Mouse (Mus musculus) brain, embryonic 14.5 days (tissue): ENCODE measurements around the gene Robo4. TPM values are rescaled to one million over a fixed set of nuclear protein-coding genes. Genes with fewer than 3 reads are reported as not detected.

Experiments used
- DNase-seq: peaks from one replicate; pipeline ENCODE4 v3.0.0-alpha.2; 2011; ENCODE audit warnings: low read depth
- CTCF ChIP-seq: fragments of 200-500 bp; IDR thresholded peaks from 2 replicates; pipeline ENCODE4 v1.5.1; 2012; ENCODE audit warnings: inconsistent platforms, mild to moderate bottlenecking, moderate library complexity, borderline replicate concordance; ENCODE audit not compliant: insufficient read depth, insufficient read length; ENCODE audit errors: extremely low read depth
- POLR2A ChIP-seq: fragments of 200-500 bp; IDR thresholded peaks from 2 replicates; pipeline ENCODE4 v1.6.1; 2012; ENCODE audit warnings: mild to moderate bottlenecking, inconsistent platforms, borderline replicate concordance; ENCODE audit not compliant: poor library complexity, insufficient read depth, insufficient read length, severe bottlenecking; ENCODE audit errors: extremely low read depth
- polyA plus RNA-seq: library from polyadenylated mRNA; depleted of rRNA; stranded (reverse); fragments of >200 nt; gene quantifications from 2 replicates; pipeline ENCODE4 v1.2.3, GENCODE M21; 2012

Robo4 gene
- polyA plus RNA-seq, 1 experiment = 7.2 TPM

DNA sequence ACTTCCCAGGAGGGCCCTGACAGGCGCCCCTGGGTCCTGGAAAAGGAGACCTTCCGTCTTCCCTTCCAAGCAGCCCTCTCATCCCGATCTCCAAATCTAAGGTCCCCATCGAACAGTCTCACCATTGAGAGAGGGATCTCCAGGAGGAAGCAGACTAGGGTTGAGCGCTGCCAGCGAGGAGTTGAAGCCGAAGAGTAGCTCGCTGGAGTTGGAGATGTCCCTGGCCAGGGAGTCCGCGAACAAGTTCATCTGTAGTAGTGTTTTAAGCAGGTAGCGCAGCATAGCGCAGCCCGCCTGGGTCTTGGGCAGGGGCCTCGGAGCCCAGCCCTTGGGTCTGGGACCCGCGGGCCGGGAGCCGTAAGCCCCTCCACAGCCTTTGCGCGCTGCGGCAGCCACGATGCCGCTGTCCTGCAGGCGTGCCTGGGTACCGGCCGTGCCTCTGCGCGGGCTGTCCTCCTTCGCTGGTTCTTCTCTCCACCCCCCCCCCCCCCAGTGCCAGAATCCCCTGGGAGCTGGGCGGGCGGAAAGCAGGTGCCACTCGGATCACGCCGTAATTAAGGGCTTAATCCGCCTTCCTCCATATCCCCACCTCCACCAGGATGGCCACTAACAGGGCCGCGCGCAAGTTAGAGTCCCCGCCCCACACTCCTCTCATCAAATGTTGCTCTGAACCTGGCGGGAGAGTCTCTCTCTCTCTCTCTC is 31.2 kb downstream of the Robo4 start, which contains the start of gene Robo3:
Gene Robo3, minus strand, starts transcription at position 527 of the 702 bp plus-strand sequence.
- peak; percentile 36 for DNase-seq
- no peak for TF ChIP-seq POLR2A
- TF ChIP-seq CTCF = no peak

DNA sequence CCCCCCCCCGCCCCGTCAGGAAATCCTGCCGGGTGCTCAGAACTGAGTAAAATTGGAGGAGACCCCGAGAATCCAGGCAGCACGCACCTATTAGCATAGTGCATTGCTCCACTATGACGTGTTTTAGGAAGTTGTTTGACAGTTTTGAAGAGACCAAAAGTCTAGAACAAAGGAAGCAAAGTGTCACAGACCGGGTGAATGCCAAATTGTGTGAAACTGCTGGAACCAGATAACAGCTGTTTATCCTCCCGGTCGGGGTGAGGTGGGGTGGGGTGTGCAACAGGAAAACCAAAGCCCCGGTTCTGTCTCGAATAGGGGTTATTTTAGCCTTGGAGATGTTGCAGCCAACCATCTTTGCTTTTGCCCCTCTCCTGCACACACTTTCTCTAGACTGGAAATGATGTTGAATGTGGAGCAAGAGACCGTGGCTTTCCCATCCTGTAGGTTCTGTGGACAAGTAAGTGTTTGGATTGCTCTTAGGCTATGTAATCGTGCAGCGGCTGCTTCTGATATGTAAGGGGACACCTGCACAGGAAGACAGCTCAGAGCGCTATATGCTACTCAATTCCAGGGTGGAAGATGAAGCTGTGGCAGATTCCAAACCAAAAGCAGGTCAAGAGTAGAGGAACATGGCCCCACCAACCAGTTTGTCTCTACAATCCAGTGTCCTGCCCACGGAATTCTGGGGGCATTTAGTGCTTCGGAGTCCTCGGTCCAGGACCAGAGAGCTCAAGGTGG is 32.3 kb downstream of the Robo4 start:
- no peak for TF ChIP-seq POLR2A
- no peak for TF ChIP-seq CTCF

DNA sequence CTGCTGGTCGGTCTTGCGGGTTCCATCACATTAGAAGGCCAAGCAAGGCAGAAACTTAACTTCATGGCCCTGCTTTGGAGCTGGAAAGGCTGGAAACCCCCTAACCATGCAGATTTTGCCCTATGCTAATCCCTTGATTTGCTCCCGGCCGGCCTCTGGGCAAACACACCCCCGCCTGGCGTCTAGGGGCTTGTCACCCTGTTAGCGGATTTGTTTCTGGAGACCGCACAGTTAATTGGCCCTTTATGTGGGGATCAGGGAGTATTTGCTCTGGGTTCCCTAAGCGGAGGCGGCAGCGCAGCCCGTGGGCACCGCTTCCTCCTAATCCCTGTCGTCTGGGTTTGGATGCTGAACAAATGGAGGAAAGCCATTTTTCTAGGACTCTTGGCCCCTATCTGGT is 33.2 kb downstream of the Robo4 start:
- peak; percentile 75 for DNase-seq

More for the DNA sequence above, 32.3 kb downstream of the Robo4 start:
- DNase-seq = peak; percentile 11

DNA sequence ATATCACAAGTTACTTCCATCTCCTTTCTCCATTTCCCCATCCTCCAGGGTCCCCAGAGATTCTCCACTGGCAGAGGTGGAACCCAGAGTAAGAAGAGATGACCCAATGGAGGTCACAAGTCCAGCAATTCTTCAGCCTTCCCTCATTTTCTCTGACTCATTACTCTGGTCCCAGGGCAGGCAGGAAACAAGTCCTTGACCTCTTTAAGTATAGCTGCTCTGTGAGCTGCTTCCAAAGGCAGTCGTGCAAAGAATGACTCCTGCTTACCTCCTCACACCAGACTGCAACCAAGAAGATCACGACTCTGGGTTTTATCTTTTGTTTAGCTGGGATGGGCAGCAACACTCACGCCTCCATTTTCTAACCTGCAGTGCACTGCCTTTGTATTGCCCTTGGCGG is 33.9 kb downstream of the Robo4 start:
- TF ChIP-seq POLR2A (no peak), CTCF (no peak)
- DNase-seq = no peak

More for the DNA sequence above, 33.2 kb downstream of the Robo4 start:
- TF ChIP-seq POLR2A = no peak
- TF ChIP-seq CTCF = no peak

DNA sequence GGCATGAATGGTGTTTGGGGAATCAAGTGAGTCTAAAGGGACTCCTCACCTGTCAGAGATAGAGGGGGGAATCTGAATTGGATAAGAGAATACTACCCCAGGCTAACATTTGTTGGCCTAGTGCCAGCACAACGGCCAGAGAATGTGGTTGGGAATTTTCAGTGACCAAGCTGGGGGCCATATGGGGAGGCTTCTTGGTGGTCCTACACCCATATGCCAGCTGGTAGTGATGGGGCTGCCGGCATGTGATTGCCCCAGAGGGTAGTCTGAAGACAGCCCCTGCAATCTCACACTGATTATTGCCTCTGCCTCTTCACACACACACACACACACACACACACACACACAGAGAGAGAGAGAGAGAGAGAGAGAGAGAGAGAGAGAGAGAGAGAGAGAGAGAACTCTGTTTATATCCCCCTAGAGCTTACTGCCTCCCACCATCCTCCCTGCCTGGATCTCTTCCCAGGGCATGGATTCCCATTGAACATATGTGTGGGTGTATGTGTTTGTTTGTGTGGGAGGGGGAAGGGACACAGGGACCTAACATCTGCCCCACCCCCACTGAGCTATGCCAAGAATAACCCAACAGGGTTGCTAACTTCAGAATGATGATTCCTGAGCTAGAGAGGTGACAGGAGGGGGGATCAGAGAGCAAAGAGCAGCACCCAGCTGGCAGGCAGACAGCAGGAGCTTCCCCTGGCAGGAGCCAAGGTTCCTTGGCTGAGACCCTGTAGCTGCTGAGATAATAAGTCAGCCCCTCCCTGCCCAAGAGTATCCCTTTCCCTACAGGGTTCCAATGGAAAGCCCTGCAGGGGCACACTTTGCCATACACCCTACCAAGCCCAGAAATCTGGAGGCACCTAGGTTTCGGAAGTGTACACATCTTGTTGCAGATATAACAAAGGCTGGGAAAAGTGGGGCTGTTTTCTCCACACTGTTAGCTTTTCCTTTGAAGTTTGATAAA is 36.4 kb downstream of the Robo4 start:
- TF ChIP-seq CTCF (no peak), POLR2A (no peak)
- peak; percentile 88 for DNase-seq

DNA sequence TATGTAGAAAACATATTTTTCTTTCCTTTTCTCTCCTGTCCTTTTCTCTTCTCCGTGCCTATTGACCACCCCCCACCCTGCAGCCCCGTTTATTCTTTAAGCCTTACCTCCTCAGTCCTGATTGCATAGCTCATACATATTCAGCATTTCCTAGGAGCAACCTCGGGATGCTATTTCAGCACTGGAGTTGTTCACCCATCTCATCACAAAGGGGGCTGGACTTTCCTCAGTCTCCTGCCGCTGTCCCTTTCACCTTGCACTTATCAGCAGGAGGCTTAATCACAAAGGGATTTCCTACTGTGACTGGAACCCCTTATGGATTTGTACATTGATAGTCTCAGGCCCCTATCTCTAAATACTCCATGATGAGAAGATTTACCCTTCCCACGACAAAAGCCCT is 50.7 kb downstream of the Robo4 start:
- TF ChIP-seq POLR2A (no peak), CTCF (no peak)
- peak; percentile 45 for DNase-seq

DNA sequence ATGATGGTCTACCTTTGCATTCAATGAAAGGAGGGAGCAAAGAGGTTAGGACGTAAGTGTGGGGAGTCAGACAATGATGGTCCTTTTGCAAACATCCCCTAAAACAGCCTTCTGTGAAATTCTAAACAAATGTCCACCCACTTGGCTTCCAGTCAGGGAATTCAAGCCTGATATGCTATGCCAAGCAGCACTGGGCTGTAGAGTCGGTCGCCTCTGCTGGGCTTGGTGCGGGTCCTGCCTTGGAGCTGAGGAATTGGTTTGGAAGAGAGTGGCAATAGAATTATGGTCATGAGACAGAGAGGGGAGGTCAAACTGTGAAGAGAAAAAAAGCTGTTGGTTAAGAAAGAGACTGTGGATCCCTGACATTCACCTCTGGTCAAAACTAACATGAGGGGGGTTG is 51.6 kb downstream of the Robo4 start:
- DNase-seq = peak; percentile 37
- TF ChIP-seq POLR2A = no peak
- TF ChIP-seq CTCF = no peak

DNA sequence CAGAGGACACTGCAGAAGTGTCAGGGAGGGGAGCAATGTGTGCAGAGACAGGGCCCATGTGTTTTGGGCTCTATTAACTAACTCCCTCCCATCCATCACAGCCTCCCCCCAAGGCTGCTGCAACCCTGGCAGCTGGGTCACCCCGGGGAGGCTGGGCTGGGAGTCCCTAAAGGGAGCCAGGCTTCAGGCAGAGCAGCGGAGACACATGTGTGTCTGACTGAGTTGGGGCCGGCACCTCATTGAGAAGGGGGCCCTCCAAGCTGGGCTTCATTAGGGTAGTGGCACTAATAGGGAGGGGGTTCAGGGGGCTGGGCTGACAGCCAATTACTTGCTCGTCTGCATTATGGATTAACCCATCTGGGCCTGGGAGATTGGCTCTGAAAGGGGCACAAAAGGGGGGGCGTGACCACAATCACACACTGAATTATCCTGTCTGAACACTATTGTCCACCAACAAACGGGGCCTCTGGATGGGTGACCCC is 52.4 kb downstream of the Robo4 start:
- peak; percentile 95 for DNase-seq
- TF ChIP-seq CTCF = no peak
- no peak for TF ChIP-seq POLR2A

DNA sequence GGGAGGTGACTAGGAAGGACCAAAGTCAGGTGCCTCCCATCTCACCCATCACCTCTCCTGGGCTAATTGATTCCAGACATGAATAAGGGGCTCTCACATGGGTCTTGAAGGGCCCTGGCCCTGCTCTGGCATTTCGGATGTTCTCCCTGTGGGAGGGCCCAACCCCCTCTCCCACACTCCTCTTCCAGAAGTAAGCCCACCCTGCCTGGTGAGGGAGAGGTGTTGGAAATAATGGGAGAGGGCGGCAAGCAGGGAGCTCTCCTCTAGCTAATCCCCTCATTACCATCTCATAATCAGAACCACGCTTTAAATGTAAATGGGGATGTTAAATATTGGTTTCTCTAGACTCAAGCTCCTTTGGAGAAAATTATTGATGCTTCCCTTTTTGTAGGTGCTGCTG is 53.3 kb downstream of the Robo4 start:
- DNase-seq = peak; percentile 89
- TF ChIP-seq POLR2A = no peak
- TF ChIP-seq CTCF = no peak

DNA sequence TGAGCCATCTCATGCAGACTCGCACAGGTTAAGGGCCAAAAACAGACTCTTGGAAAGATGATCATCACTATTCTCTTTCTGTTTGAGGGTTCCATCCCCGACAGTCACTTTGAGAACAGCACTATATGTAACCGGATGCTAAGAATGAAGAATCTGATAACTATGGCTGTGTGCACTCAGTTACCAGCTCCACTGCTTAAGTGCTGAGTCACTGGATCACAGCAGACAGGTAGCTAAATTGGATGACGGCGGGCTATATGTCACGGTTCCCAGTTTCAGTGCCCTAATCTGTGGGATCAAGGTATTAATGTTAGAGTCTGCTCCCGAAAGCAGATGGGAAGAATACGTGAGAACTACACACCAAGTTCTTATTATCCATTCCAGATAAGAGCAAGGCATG is 54.2 kb downstream of the Robo4 start:
- TF ChIP-seq POLR2A (no peak), CTCF (no peak)
- peak; percentile 38 for DNase-seq
